Mouse (Mus musculus): ENCODE data around the gene Steap3. TPM values are rescaled to one million over a fixed set of nuclear protein-coding genes. Genes with fewer than 3 reads are reported as not detected.

The Steap3 gene
- 25.4 and 25.8 TPM in 2 replicates for polyA plus RNA-seq (2015; fragmentation: Nextera tagmentation; extraction: Ambion mirVana)

DNA sequence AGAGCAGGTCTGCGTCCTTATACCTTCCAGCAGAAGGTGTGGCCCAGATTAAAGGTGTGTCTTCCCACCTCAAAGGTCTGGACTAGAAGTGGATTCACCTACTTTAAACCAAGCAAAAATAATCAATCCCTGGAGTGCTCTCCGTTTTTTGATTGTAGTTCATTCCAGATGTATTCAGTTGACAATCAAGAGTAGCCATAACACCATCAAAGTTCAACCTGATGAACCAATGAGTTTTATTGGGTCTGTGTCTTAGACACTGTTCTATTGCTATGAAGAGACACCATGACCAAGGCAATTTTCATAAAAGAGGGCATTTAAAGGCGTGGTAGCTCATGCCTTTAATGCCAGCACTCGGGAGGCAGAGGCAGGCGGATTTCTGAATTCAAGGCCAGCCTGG, at the start of gene Steap3:
TSS of gene Steap3 (minus strand) at position 101 of the 400 bp plus-strand sequence.

Other genes starting within 250 kb of the Steap3 start
- 42.2 and 56.4 TPM in 2 replicates for gene Tmem37, start 198.6 kb downstream of the Steap3 start, polyA plus RNA-seq (2015; fragmentation: Nextera tagmentation; extraction: Ambion mirVana)
- gene Dbi, start 151.6 kb downstream of the Steap3 start, polyA plus RNA-seq (2015; fragmentation: Nextera tagmentation; extraction: Ambion mirVana): 1,272 and 1,702 TPM in 2 replicates
- 8.1 and 10.7 TPM in 2 replicates for gene 3110009E18Rik, start 151.5 kb downstream of the Steap3 start, polyA plus RNA-seq (2015; fragmentation: Nextera tagmentation; extraction: Ambion mirVana)
- gene C1ql2, start 67.9 kb upstream of the Steap3 start, polyA plus RNA-seq (2015; fragmentation: Nextera tagmentation; extraction: Ambion mirVana): not detected in 2 replicates
- 0.50 and 1.00 TPM in 2 replicates for gene Marco, start 232.3 kb upstream of the Steap3 start, polyA plus RNA-seq (2015; fragmentation: Nextera tagmentation; extraction: Ambion mirVana)

Data from skeletal muscle tissue, postnatal 0 days (tissue).